Mouse (Mus musculus): ENCODE measurements around the gene Diaph3. TPM values are rescaled to one million over a fixed set of nuclear protein-coding genes. Genes with fewer than 3 reads are reported as not detected.

Diaph3 gene
- total and polyA plus RNA-seq, 2 experiments: 0.18 TPM; not detected in 1

DNA sequence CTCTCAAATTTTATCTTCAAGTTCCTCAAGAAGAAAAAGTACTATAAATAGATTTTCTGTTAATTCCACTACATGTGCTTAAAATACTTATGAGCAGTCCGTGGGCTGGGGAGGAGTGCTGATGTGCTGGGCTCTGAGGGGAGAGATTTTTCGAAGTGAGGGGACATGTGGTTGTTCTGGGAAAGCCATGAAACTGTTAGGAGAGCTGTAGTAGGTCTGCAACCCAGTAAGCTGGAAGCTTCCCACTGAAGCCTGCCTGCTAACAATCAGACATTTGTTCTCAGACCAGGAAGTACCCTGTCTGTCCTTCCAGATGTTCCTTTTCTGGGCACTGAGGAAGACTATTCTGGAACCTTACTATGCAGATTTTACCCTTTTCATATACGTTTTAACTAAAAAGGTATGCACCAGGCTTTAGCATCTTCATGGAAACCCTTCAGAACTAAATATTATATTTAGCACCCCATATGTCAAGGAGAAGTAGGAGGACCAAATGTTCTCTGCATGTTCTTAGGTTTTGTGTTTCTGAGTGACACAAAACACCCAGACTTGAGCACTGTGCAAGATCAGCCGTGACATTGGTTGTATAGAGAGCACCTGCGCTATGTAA lies 516.1 kb downstream of the Diaph3 start:
- Histone ChIP-seq H3K36me3 (ENCODE audit: control insufficient read depth, insufficient read depth, low read length) (no peaks in the 10 kb centered on the region), H3K27me3 (ENCODE audit: control insufficient read depth, insufficient read depth, low read length) (no peaks in the 10 kb centered on the region), H3K4me1 (ENCODE audit: control insufficient read depth, insufficient read depth, low read length) (no peaks in the 10 kb centered on the region), H3K27ac (replicated peaks; ENCODE audit: insufficient read depth, low read depth, low read length) (no peak overlapping the region), H3K9ac (ENCODE audit: low read depth, low read length) (no peak overlapping the region), H3K79me2 (ENCODE audit: control insufficient read depth, insufficient read depth, low read length) (no peaks in the 10 kb centered on the region), H3K4me3 (ENCODE audit: insufficient read depth, low read depth, low read length) (no peak overlapping the region)
- DNase-seq (ENCODE audit: extremely low read depth, low read depth, low spot score): no peak
- WGBS: 86% methylated on average over 5 of the region's 5 CpGs
- TF ChIP-seq CTCF (IDR thresholded peaks at IDR 0.05; ENCODE audit: low read depth, low read length): no peak
- no peak for TF ChIP-seq POLR2A (IDR thresholded peaks at IDR 0.05; ENCODE audit: extremely low read depth, insufficient read depth, low read length)

DNA sequence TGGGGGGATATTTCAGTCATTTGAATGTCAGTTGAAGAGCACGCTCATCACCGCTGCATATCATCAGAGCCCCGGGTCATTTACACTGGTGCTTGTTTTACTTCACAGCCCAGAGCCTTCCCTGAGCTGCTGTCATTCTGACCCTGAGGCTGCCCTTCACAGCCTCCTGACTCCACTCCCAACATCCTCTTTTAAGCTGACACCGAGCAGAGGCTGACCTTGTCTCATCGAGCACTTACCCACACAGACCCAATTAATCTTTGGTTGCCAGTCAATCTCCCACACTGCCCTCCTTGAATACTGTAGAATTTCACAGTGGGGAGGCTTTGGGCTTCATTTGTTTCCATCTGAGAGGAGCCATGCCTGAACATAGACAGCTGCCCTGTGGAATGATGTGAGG lies 521.4 kb downstream of the Diaph3 start:
- Histone ChIP-seq H3K27me3 (ENCODE audit: control insufficient read depth, insufficient read depth, low read length) (no peaks in the 10 kb centered on the region; the same call in 1 of the 2 replicates), H3K27ac (replicated peaks; ENCODE audit: insufficient read depth, low read depth, low read length) (no peak overlapping the region), H3K4me3 (ENCODE audit: insufficient read depth, low read depth, low read length) (no peak overlapping the region), H3K79me2 (ENCODE audit: control insufficient read depth, insufficient read depth, low read length) (no peaks in the 10 kb centered on the region), H3K4me1 (ENCODE audit: control insufficient read depth, insufficient read depth, low read length) (no peaks in the 10 kb centered on the region), H3K9ac (ENCODE audit: low read depth, low read length) (no peak overlapping the region), H3K36me3 (ENCODE audit: control insufficient read depth, insufficient read depth, low read length) (no peaks in the 10 kb centered on the region)
- no peak for TF ChIP-seq POLR2A (IDR thresholded peaks at IDR 0.05; ENCODE audit: extremely low read depth, insufficient read depth, low read length)
- no peak for TF ChIP-seq CTCF (IDR thresholded peaks at IDR 0.05; ENCODE audit: low read depth, low read length)
- WGBS: 76% methylated on average over 5 of the region's 5 CpGs
- DNase-seq (ENCODE audit: extremely low read depth, low read depth, low spot score): no peak

All from liver, adult 2 months (tissue).